Mouse (Mus musculus) MEL (cell line): ENCODE data around the gene Prph.

Experiments used
- CTCF ChIP-seq, 3 experiments: IDR thresholded peaks in 2 of 3; conservative IDR thresholded peaks in 1 of 3; 2 replicates each; pipeline ENCODE4 v1.5.1; 2011 to 2012; ENCODE audit warnings: low read length in 3 of 3, low read depth in 2 of 3, mild to moderate bottlenecking in 2 of 3, improper control_type of control experiment in 1 of 3, inconsistent platforms in 1 of 3, mixed read lengths in 1 of 3, moderate library complexity in 1 of 3; ENCODE audit not compliant: control insufficient read depth in 1 of 3, insufficient read depth in 1 of 3, poor library complexity in 1 of 3, severe bottlenecking in 1 of 3
- ELF1 ChIP-seq: IDR thresholded peaks from 2 replicates; pipeline ENCODE4 v1.6.1; 2014; ENCODE audit warnings: low read depth, mild to moderate bottlenecking, inconsistent platforms, low read length, improper control_type of control experiment, moderate library complexity
- EP300 ChIP-seq, 2 experiments: IDR thresholded peaks; 2 replicates each; pipeline ENCODE4 v1.6.1; 2011; ENCODE audit warnings: improper control_type of control experiment in 2 of 2, low read length in 2 of 2, low read depth in 1 of 2, mild to moderate bottlenecking in 1 of 2
- ETS1 ChIP-seq: IDR thresholded peaks from 2 replicates; pipeline ENCODE4 v1.6.1; 2012; ENCODE audit warnings: low read depth, mild to moderate bottlenecking, inconsistent platforms, low read length, improper control_type of control experiment, moderate library complexity
- GABPA ChIP-seq: IDR thresholded peaks from 2 replicates; pipeline ENCODE4 v1.6.1; 2012; ENCODE audit warnings: low read depth, mild to moderate bottlenecking, inconsistent platforms, low read length, improper control_type of control experiment, moderate library complexity
- MAFK ChIP-seq: IDR thresholded peaks from 2 replicates; pipeline ENCODE4 v1.6.1; 2011; ENCODE audit warnings: low read depth, mild to moderate bottlenecking, low read length, improper control_type of control experiment, borderline replicate concordance
- MAZ ChIP-seq: IDR thresholded peaks from 2 replicates; pipeline ENCODE4 v1.6.1; 2012; ENCODE audit warnings: low read depth, mild to moderate bottlenecking, inconsistent platforms, low read length, improper control_type of control experiment
- POLR2A ChIP-seq, 2 experiments: IDR thresholded peaks; 2 replicates each; pipeline ENCODE4 v1.6.1; 2011 to 2012; ENCODE audit warnings: low read length in 2 of 2, mild to moderate bottlenecking in 2 of 2, control low read depth in 1 of 2, improper control_type of control experiment in 1 of 2, low read depth in 1 of 2, moderate library complexity in 1 of 2; ENCODE audit not compliant: control insufficient read depth in 1 of 2, insufficient read depth in 1 of 2, poor library complexity in 1 of 2
- POLR2AphosphoS2 ChIP-seq: IDR thresholded peaks from 2 replicates; pipeline ENCODE4 v1.6.1; 2011; ENCODE audit warnings: low read length, improper control_type of control experiment
- RAD21 ChIP-seq: IDR thresholded peaks from 2 replicates; pipeline ENCODE4 v1.6.1; 2011; ENCODE audit warnings: mild to moderate bottlenecking, low read depth, low read length, improper control_type of control experiment
- RCOR1 ChIP-seq: IDR thresholded peaks from 2 replicates; pipeline ENCODE4 v1.6.1; 2012; ENCODE audit warnings: low read depth, mild to moderate bottlenecking, inconsistent platforms, low read length, improper control_type of control experiment
- TAL1 ChIP-seq: IDR thresholded peaks from 2 replicates; pipeline ENCODE4 v1.6.1; 2012; ENCODE audit warnings: mild to moderate bottlenecking, inconsistent platforms, low read length, moderate library complexity, mixed read lengths
- ZC3H11A ChIP-seq: IDR thresholded peaks from 2 replicates; pipeline ENCODE4 v1.6.1; 2012; ENCODE audit warnings: low read depth, mild to moderate bottlenecking, inconsistent platforms, low read length, improper control_type of control experiment
- ZNF384 ChIP-seq: IDR thresholded peaks from 2 replicates; pipeline ENCODE4 v1.6.1; 2012; ENCODE audit warnings: low read depth, mild to moderate bottlenecking, inconsistent platforms, low read length, improper control_type of control experiment

DNA sequence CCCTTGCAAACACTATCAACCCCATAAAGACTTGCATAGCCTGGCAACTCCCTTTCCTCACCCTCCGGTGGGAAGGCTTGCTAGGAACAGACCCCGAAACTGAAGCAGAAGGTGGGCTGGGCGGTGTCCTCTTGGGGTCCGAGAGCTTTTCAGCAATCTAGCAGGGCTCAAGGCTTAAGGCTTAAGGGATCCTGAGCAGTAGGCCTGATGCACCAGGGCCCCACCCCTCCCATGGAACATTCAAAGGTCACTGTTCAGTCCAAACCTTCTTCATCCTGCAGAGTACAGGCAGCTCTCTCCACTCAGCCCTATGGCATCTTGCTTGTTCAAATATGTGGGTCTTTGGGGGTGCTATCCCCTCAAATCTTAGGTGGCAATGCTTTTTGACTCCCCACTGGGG is 31.0 kb downstream of the Prph start:
- TF ChIP-seq RAD21 (no peak), CTCF (IDR thresholded peaks at IDR 0.05 in 2 of 3, conservative IDR thresholded peaks at IDR 0.05 in 1 of 3; ENCODE audit: control insufficient read depth in 1 of 3, insufficient read depth in 1 of 3, low read depth in 2 of 3, low read length in 3 of 3, poor library complexity in 1 of 3, severe bottlenecking in 1 of 3) (no peak), ETS1 (no peak), POLR2AphosphoS2 (no peak), MAZ (no peak), MAFK (no peak), POLR2A (IDR thresholded peaks at IDR 0.05; ENCODE audit: control insufficient read depth in 1 of 2, insufficient read depth in 1 of 2, low read depth in 1 of 2, low read length in 2 of 2, poor library complexity in 1 of 2) (no peak), EP300 (IDR thresholded peaks at IDR 0.05; ENCODE audit: low read depth in 1 of 2, low read length in 2 of 2) (no peak), ELF1 (no peak), RCOR1 (no peak), ZNF384 (no peak), TAL1 (no peak), GABPA (no peak), ZC3H11A (no peak)
